Mouse (Mus musculus) kidney, adult 2 months (tissue): ENCODE measurements around the gene 2510039O18Rik.
A peak's percentile ranks its signal among the peaks of the same experiment; 100 is the strongest.

Experiments used
- CTCF ChIP-seq: fragments of 200-500 bp; conservative IDR thresholded peaks from 2 replicates; pipeline ENCODE4 v1.5.1; 2011; ENCODE audit warnings: low read depth, mild to moderate bottlenecking, control low read depth, low read length, moderate library complexity, mixed read lengths; ENCODE audit not compliant: insufficient read depth, insufficient read length
- POLR2A ChIP-seq: fragments of 200-500 bp; IDR thresholded peaks from one replicate; pipeline ENCODE4 v1.6.1; 2011; ENCODE audit warnings: low read depth, low read length, control low read depth

GRCm38 (mm10) chr4:147936331-147936954, 4.3 kb upstream of the 2510039O18Rik start, which contains the start of gene Plod1:
- TF ChIP-seq POLR2A (peak; percentile 69), CTCF (no peak)
